Mouse (Mus musculus): ENCODE measurements around the gene Lipc.

DNA sequence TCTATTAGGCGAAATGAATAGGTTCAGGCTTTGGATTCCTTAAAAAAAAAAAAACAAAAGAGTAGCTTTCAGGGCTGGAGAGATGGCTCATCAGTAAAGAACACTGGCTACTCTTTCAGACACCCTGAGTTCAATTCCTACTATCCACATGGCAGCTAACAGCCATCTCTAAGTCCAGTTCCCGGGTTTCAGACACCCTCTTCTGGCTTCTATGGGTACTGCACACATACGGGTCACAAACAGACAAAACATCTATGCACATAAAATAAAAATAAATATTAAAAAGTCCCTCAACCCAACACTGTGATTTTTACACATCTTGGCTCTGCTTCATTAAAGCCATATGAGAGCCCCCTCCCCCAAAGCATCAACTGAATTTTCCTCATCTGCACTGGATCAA lies 27.3 kb downstream of the Lipc start:
- TF ChIP-seq GATA1 (IDR thresholded peaks at IDR 0.05; ENCODE audit: borderline replicate concordance, low read length) (no peak), FLI1 (IDR thresholded peaks at IDR 0.05; ENCODE audit: low read length) (no peak)

Measured in megakaryocyte, embryonic 14.5 days (primary cell).